Mouse (Mus musculus): ENCODE measurements around the gene Ankrd13b.

Ankrd13b gene

GRCm38 (mm10) chr11:77456866-77457265, 32.6 kb downstream of the Ankrd13b start:
- DNase-seq: no peak

- no peak for DNase-seq
Measured at GRCm38 (mm10) chr11:77455770-77456510, 33.5 kb downstream of the Ankrd13b start.

- no peak for DNase-seq
Measured at GRCm38 (mm10) chr11:77453388-77453787, 36.1 kb downstream of the Ankrd13b start.

GRCm38 (mm10) chr11:77451670-77452069, 37.8 kb downstream of the Ankrd13b start:
- DNase-seq: no peak

- no peak for DNase-seq
Measured at GRCm38 (mm10) chr11:77449224-77449623, 40.3 kb downstream of the Ankrd13b start.

GRCm38 (mm10) chr11:77446628-77447041, 42.8 kb downstream of the Ankrd13b start:
- DNase-seq: peak; percentile 61

GRCm38 (mm10) chr11:77444939-77445338, 44.5 kb downstream of the Ankrd13b start:
- DNase-seq: peak; percentile 40

GRCm38 (mm10) chr11:77442186-77443170, 47.0 kb downstream of the Ankrd13b start:
- DNase-seq: peak; percentile 56

GRCm38 (mm10) chr11:77441020-77441419, 48.5 kb downstream of the Ankrd13b start:
- no peak for DNase-seq

- no peak for DNase-seq
Measured at GRCm38 (mm10) chr11:77440081-77440480, 49.4 kb downstream of the Ankrd13b start.

- no peak for DNase-seq
Measured at GRCm38 (mm10) chr11:77437026-77437425, 52.5 kb downstream of the Ankrd13b start.

GRCm38 (mm10) chr11:77428446-77428845, 61.0 kb downstream of the Ankrd13b start:
- DNase-seq: no peak

- no peak for DNase-seq
Measured at GRCm38 (mm10) chr11:77423175-77423859, 66.2 kb downstream of the Ankrd13b start.
